Mouse (Mus musculus) thymus, adult 2 months (tissue): ENCODE measurements around the gene Chsy1. TPM values are rescaled to one million over a fixed set of nuclear protein-coding genes. Genes with fewer than 3 reads are reported as not detected.
A peak's percentile ranks its signal among the peaks of the same experiment; 100 is the strongest.

Experiments
- DNase-seq: peaks from one replicate; pipeline ENCODE4 v3.0.0; 2021
- H3K27ac ChIP-seq: fragments of 200-500 bp; 2 replicates; pipeline ENCODE4 v1.5.1; 2012; ENCODE audit warnings: low read length, control low read depth; ENCODE audit not compliant: control insufficient read depth, insufficient read depth
- H3K27me3 ChIP-seq: fragments of 200-500 bp; 2 replicates; pipeline ENCODE4 v1.6.1; 2012; ENCODE audit warnings: mild to moderate bottlenecking, low read length, moderate library complexity, mixed read lengths; ENCODE audit not compliant: control insufficient read depth, insufficient read depth
- H3K36me3 ChIP-seq: fragments of 200-500 bp; 2 replicates; pipeline ENCODE4 v1.6.1; 2012; ENCODE audit warnings: mild to moderate bottlenecking, low read length, moderate library complexity; ENCODE audit not compliant: control insufficient read depth, insufficient read depth
- H3K4me1 ChIP-seq: fragments of 200-500 bp; replicated peaks from 2 replicates; pipeline ENCODE4 v1.6.1; 2012; ENCODE audit warnings: low read length; ENCODE audit not compliant: control insufficient read depth, insufficient read depth
- H3K4me3 ChIP-seq: fragments of 200-500 bp; 2 replicates; pipeline ENCODE4 v1.5.1; 2012; ENCODE audit warnings: mild to moderate bottlenecking, low read length, control low read depth, moderate library complexity; ENCODE audit not compliant: control insufficient read depth, insufficient read depth
- CTCF ChIP-seq: fragments of 200-500 bp; IDR thresholded peaks from 2 replicates; pipeline ENCODE4 v1.5.1; 2012; ENCODE audit warnings: mild to moderate bottlenecking, control low read depth, low read length, moderate library complexity, borderline replicate concordance; ENCODE audit not compliant: control insufficient read depth, poor library complexity, insufficient read depth; ENCODE audit errors: extremely low read depth
- POLR2A ChIP-seq: fragments of 200-500 bp; IDR thresholded peaks from 2 replicates; pipeline ENCODE4 v1.6.1; 2012; ENCODE audit warnings: mild to moderate bottlenecking, low read length, control low read depth, moderate library complexity; ENCODE audit not compliant: control insufficient read depth, poor library complexity, insufficient read depth; ENCODE audit errors: extremely low read depth
- WGBS: fragments of 180-500 bp; shearing (Covaris S2); methylation state at CpG from one replicate; pipeline ENCODE4 v1.1.7; 2018; 5-methylcytosine and 5-hydroxymethylcytosine counted together
- polyA plus RNA-seq: library from polyadenylated mRNA; depleted of rRNA; stranded (reverse); fragments of >200 nt; gene quantifications from 2 replicates; pipeline ENCODE4 v1.2.3, GENCODE M21; 2012

Chsy1 gene
- polyA plus RNA-seq, 1 experiment = 6.6 TPM

GRCm38 (mm10) chr7:66080231-66080613 is 29.1 kb upstream of the Chsy1 start:
- 0 out of 2 replicates have a peak, but pooled peaks cover 6% of the 10 kb centered on the region for H3K4me1 ChIP-seq
- WGBS = 43% methylated on average over 5 of the region's 5 CpGs
- TF ChIP-seq CTCF (no peak), POLR2A (no peak)
- H3K4me3 ChIP-seq = peak overlapping the region; percentile 63
- no peak for DNase-seq
- H3K27ac ChIP-seq = no peak overlapping the region
- peaks cover 19% of the 10 kb centered on the region for H3K36me3 ChIP-seq
- H3K27me3 ChIP-seq = no peaks in the 10 kb centered on the region

- no peak overlapping the region for H3K4me3 ChIP-seq
- TF ChIP-seq CTCF (no peak), POLR2A (no peak)
- no peak overlapping the region for H3K27ac ChIP-seq
- H3K36me3 ChIP-seq = peaks cover 44% of the 10 kb centered on the region
- DNase-seq = no peak
- no peaks in the 10 kb centered on the region for H3K27me3 ChIP-seq
- H3K4me1 ChIP-seq = 0 out of 2 replicates have a peak, but pooled peaks cover 6% of the 10 kb centered on the region
- WGBS = 96% methylated on average over 6 of the region's 6 CpGs
Observed at GRCm38 (mm10) chr7:66083757-66084156, 25.6 kb upstream of the Chsy1 start.

- Histone ChIP-seq H3K4me1 (0 out of 2 replicates have a peak, but pooled peaks cover 6% of the 10 kb centered on the region), H3K36me3 (peaks cover 52% of the 10 kb centered on the region), H3K27me3 (no peaks in the 10 kb centered on the region), H3K4me3 (no peak overlapping the region), H3K27ac (no peak overlapping the region)
- TF ChIP-seq POLR2A (no peak), CTCF (no peak)
- WGBS = 92% methylated on average over 7 of the region's 7 CpGs
- no peak for DNase-seq
Observed at GRCm38 (mm10) chr7:66084546-66084945, 24.8 kb upstream of the Chsy1 start.

GRCm38 (mm10) chr7:66087652-66088051 is 21.7 kb upstream of the Chsy1 start:
- peaks cover 60% of the 10 kb centered on the region for H3K36me3 ChIP-seq
- 93% methylated on average over 4 of the region's 4 CpGs for WGBS
- H3K4me3 ChIP-seq = no peak overlapping the region
- no peak overlapping the region for H3K27ac ChIP-seq
- no peaks in the 10 kb centered on the region for H3K27me3 ChIP-seq
- TF ChIP-seq CTCF = no peak
- TF ChIP-seq POLR2A = no peak
- no peaks in the 10 kb centered on the region for H3K4me1 ChIP-seq
- no peak for DNase-seq

GRCm38 (mm10) chr7:66088077-66088476 is 21.2 kb upstream of the Chsy1 start:
- 83% methylated on average over 2 of the region's 2 CpGs for WGBS

GRCm38 (mm10) chr7:66090676-66091190 is 18.6 kb upstream of the Chsy1 start:
- Histone ChIP-seq H3K4me3 (no peak overlapping the region), H3K4me1 (no peaks in the 10 kb centered on the region), H3K36me3 (peaks cover 37% of the 10 kb centered on the region), H3K27me3 (no peaks in the 10 kb centered on the region), H3K27ac (no peak overlapping the region)
- no peak for TF ChIP-seq CTCF
- TF ChIP-seq POLR2A = no peak
- WGBS = 94% methylated on average over 11 of the region's 11 CpGs
- DNase-seq = no peak

More at GRCm38 (mm10) chr7:66088077-66088476, 21.2 kb upstream of the Chsy1 start:
- H3K4me3 ChIP-seq = no peak overlapping the region
- TF ChIP-seq POLR2A = no peak
- no peak for TF ChIP-seq CTCF
- DNase-seq = no peak
- H3K4me1 ChIP-seq = no peaks in the 10 kb centered on the region
- H3K36me3 ChIP-seq = peaks cover 59% of the 10 kb centered on the region
- H3K27ac ChIP-seq = no peak overlapping the region
- H3K27me3 ChIP-seq = no peaks in the 10 kb centered on the region

- Histone ChIP-seq H3K27ac (no peak overlapping the region), H3K4me1 (no peaks in the 10 kb centered on the region), H3K36me3 (peaks cover 32% of the 10 kb centered on the region), H3K4me3 (no peak overlapping the region), H3K27me3 (no peaks in the 10 kb centered on the region)
- no peak for DNase-seq
- 97% methylated on average over 7 of the region's 7 CpGs for WGBS
- no peak for TF ChIP-seq POLR2A
- TF ChIP-seq CTCF = no peak
Observed at GRCm38 (mm10) chr7:66091553-66091952, 17.8 kb upstream of the Chsy1 start.
